Mouse (Mus musculus): Measurements from ENCODE around the gene Cep290. TPM values are rescaled to one million over a fixed set of nuclear protein-coding genes. Genes with fewer than 3 reads are reported as not detected.
"Not testable (repeated sequence)": the region's sequence is repeated elsewhere in the genome, so short reads cannot be mapped to it uniquely, and the experiment has no call there.

Gene Cep290
- total RNA-seq (2021) = 10 to 100 TPM; 11.0 to 12.4 TPM
- long read RNA-seq, experiment 1, partial matches to known transcripts = 2 of 3 reads
- long read RNA-seq, experiment 1, other reads (novel, unspliced or antisense) = 1 of 3 reads
- long read RNA-seq, experiment 2, partial matches to known transcripts = 2 of 3 reads
- long read RNA-seq, experiment 2, other reads (novel, unspliced or antisense) = 1 of 3 reads

- DNase-seq (ENCODE audit: low spot score in 2 of 2) = peak; percentile 88 to 98
Observed at GRCm38 (mm10) chr10:100487097-100487978, at the start of gene Cep290, which contains the start of gene Tmtc3. Gene Cep290 (plus strand): TSS chr10:100487558. Gene Tmtc3 (minus strand): TSS chr10:100487350.

GRCm38 (mm10) chr10:100449394-100449793 lies 38.0 kb upstream of the Cep290 start:
- DNase-seq (ENCODE audit: low spot score in 2 of 2) = no peak

GRCm38 (mm10) chr10:100460515-100460914 lies 26.8 kb upstream of the Cep290 start:
- no peak for DNase-seq (ENCODE audit: low spot score in 2 of 2)

GRCm38 (mm10) chr10:100475040-100475439 lies 12.3 kb upstream of the Cep290 start:
- DNase-seq (ENCODE audit: low spot score in 2 of 2) = no peak

- DNase-seq (ENCODE audit: low spot score in 2 of 2) = no peak
Observed at GRCm38 (mm10) chr10:100479538-100479937, 7.8 kb upstream of the Cep290 start.

GRCm38 (mm10) chr10:100486701-100487096 lies 659 bp upstream of the Cep290 start:
- DNase-seq (ENCODE audit: low spot score in 2 of 2) = no peak

- no peak for DNase-seq (ENCODE audit: low spot score in 2 of 2)
Observed at GRCm38 (mm10) chr10:100491916-100492315, 4.6 kb downstream of the Cep290 start.

GRCm38 (mm10) chr10:100498309-100498708 lies 11.0 kb downstream of the Cep290 start:
- DNase-seq (ENCODE audit: low spot score in 2 of 2) = no peak

- DNase-seq (ENCODE audit: low spot score in 2 of 2) = no peak
Observed at GRCm38 (mm10) chr10:100508170-100508569, 20.8 kb downstream of the Cep290 start.

GRCm38 (mm10) chr10:100521617-100522016 lies 34.3 kb downstream of the Cep290 start:
- DNase-seq (ENCODE audit: low spot score in 2 of 2) = no peak

GRCm38 (mm10) chr10:100522330-100522729 lies 35.0 kb downstream of the Cep290 start:
- no peak for DNase-seq (ENCODE audit: low spot score in 2 of 2)

GRCm38 (mm10) chr10:100524499-100525390 lies 37.4 kb downstream of the Cep290 start:
- DNase-seq (ENCODE audit: low spot score in 2 of 2) = no peak

- peak in 1 of 2 experiments; percentile 5 for DNase-seq (ENCODE audit: low spot score in 2 of 2)
Observed at GRCm38 (mm10) chr10:100556566-100557175, 69.3 kb downstream of the Cep290 start.

GRCm38 (mm10) chr10:100560194-100560883 lies 73.0 kb downstream of the Cep290 start:
- not testable (repeated sequence) for DNase-seq (ENCODE audit: low spot score in 2 of 2)

GRCm38 (mm10) chr10:100564112-100564511 lies 76.8 kb downstream of the Cep290 start:
- no peak for DNase-seq (ENCODE audit: low spot score in 2 of 2)

- no peak for DNase-seq (ENCODE audit: low spot score in 2 of 2)
Observed at GRCm38 (mm10) chr10:100571707-100572106, 84.3 kb downstream of the Cep290 start.

- DNase-seq (ENCODE audit: low spot score in 2 of 2) = no peak
Observed at GRCm38 (mm10) chr10:100574505-100575149, 87.3 kb downstream of the Cep290 start.

- no peak for DNase-seq (ENCODE audit: low spot score in 2 of 2)
Observed at GRCm38 (mm10) chr10:100575294-100575693, 87.9 kb downstream of the Cep290 start.

- no peak for DNase-seq (ENCODE audit: low spot score in 2 of 2)
Observed at GRCm38 (mm10) chr10:100584178-100584577, 96.8 kb downstream of the Cep290 start.

- no peak for DNase-seq (ENCODE audit: low spot score in 2 of 2)
Observed at GRCm38 (mm10) chr10:100588524-100588923, 101.2 kb downstream of the Cep290 start.

Measured in layer of hippocampus, postnatal 14 days (tissue).